Mouse (Mus musculus) heart, adult 11 months (tissue): ENCODE data around the gene Xpa.
"Not testable (repeated sequence)": the region's sequence is repeated elsewhere in the genome, so short reads cannot be mapped to it uniquely, and the experiment has no call there.

Experiments used
- DNase-seq: peaks from one replicate; pipeline ENCODE4 v3.0.0; 2022

Xpa gene

GRCm38 (mm10) chr4:46195781-46196487, at the start of gene Xpa:
Xpa (minus strand) TSS chr4:46196311.
- peak; percentile 100 for DNase-seq

DNA sequence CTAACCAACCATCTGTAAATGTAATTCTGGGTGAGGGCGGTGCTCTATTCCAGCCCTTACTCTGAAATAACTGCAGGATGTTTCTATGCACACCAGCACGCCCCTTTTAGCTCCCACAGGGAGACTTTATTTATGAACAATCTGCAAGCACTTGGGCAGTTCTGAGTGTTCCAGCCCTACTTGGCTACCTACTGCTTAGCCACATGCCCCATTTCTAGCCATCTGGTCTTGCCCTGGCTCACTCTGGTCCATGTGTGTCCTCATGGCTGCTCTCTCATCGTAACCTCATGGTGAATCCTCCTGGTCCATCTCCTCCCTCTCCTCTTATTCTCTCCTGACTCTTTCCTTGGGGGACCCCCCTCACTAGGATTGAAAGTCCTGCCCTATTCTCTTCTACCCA, 39.8 kb upstream of the Xpa start:
- no peak for DNase-seq

DNA sequence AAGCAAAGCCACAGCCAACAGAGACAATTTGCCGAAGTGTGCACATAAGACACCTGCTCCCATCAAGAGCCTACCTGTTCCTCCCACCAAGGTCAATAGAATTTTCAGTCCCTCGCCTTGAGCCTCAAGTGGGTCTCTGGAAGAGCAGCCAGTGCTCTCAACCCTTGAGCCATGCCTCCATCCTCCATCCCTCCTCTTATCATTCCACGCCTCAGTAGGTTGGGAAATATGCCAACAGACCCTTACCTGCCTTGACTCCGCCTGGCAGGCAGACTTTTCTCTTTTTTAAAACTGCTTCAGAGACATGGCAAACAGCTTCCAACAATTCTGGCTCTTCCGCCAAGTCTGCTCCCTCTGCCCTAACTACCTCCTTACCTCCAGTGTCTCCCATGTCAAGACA, 38.6 kb upstream of the Xpa start:
- DNase-seq = no peak

GRCm38 (mm10) chr4:46226972-46227535, 30.9 kb upstream of the Xpa start:
- DNase-seq = peak; percentile 82

DNA sequence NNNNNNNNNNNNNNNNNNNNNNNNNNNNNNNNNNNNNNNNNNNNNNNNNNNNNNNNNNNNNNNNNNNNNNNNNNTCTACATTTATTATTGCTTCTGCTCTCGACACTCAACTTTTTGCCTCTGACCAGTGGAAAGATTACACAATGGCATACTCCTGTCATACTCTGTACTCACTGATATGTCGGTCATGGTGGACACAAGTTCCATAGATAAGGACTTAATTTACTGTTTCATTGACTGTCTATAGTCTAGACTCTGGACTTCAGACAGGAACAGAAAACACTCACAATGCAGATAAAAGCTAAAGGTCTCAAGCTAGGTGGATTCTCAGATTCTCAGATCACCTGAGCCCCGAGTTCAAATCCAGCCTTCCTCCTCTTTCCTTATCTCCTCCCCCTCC, 25.0 kb upstream of the Xpa start:
- peak; percentile 14 for DNase-seq

GRCm38 (mm10) chr4:46202562-46203126, 6.5 kb upstream of the Xpa start:
- DNase-seq = no peak

DNA sequence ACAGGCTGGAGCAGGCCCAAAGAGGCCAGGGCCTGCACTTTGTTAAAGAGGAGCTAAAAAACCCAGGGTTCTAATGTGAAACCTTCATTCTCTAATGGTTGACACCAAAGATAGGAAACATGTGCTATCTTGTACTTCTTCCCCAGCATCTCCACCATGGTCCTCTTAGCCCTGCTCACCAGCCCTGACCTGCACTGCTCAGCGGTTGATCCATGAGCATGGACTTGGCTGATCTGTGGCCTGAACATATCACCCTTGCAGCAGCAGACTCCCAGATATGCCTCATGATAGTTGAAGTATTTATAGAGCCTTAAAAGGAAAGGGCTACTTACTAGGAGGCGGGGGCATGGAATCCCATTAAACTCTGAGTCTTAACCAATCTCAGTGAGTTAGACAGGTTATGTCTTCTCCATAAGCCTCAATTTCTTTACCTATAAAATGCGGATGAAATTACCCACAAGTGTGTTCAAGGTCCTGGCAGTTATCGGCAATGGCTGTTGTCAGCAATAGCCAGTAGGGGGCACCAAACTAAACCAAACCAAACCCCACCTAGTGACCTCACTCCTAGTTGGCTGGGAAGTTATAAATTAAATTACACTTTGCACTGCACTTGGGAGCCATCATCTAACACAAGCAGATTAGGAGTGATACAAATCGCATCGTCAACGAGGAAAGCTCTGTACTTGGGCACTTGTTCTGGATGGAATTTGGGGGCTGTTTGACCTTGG, 5.9 kb upstream of the Xpa start:
- DNase-seq = peak; percentile 94

DNA sequence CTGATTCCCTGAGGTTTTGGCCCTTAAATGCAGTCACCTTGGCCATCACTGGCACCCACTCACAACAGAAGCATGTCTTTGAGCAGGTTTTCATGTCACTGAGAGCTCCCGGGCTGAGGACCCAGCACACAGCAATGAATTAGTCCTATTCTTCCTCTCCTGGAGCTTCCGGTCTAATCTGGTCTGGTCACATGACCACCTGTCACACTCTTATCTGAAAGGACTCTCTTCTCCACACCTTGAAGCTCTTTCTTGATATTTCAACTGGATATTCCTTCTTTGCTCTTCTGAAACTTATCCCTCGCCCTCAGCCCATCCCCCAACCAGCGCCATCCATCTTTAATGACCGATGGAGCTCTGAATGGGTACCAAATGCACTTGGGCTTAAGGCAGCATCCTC, 2.0 kb upstream of the Xpa start:
- no peak for DNase-seq

- no peak for DNase-seq
Observed at GRCm38 (mm10) chr4:46196513-46196912, 402 bp upstream of the Xpa start.

DNA sequence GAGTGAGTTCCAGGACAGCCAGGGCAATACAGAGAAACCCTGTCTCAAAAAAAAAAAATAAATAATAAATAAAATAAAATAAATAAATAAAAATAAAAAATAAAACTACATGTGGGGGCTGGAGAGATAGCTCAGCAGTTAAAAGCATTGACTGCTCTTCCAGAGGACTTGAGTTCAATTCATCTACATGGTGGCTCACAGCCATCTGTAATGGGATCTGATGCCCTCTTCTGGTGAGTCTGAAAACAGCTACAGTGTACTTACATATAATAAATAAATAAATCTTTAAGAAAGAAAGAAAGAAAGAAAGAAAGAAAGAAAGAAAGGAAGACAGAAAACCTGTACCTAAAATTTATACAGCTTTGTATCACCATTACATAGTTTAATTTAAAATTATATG, 4.1 kb downstream of the Xpa start:
- DNase-seq = not testable (repeated sequence)

DNA sequence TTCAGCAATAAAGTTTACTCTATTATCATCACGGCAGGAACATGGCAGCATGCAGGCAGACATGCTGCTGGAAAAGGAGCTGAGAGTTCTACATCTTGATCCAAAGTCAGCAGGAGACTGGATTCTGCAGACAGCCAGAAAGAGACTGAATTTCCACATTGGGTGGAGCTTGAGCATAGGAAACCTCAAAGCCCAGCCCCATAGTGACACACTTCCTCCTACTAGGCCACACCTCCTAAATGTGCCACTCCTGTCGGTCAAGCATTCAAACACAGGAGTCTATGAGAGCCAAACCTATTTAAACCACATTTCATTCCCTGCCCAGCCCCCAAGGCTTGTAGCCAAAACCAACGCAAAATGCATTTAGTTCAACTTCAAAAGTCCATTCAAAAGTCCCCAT, 9.6 kb downstream of the Xpa start:
- no peak for DNase-seq

- DNase-seq = no peak
Observed at GRCm38 (mm10) chr4:46185890-46186289, 10.2 kb downstream of the Xpa start.

- DNase-seq = no peak
Observed at GRCm38 (mm10) chr4:46185423-46185822, 10.7 kb downstream of the Xpa start.

DNA sequence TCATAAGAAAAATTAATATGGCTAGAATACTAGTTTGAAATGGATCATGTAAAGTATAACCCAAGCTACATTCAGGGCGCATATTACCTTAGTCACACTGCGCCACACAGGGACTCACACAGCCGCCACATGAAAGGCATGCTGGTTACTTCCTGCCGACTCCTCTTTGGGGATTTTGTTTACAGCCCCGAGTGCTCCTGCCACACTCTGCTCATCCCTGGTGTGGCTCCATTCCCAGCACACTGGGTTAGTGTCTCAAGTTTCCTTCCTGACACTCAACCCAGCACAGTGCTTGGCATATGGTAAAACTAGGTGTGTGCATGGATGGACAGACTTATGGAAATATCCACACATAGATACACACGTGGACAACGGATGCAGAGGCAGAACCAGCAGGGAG, 13.9 kb downstream of the Xpa start:
- DNase-seq = no peak

GRCm38 (mm10) chr4:46181168-46181567, 14.9 kb downstream of the Xpa start:
- peak; percentile 78 for DNase-seq

- no peak for DNase-seq
Observed at GRCm38 (mm10) chr4:46177496-46177895, 18.6 kb downstream of the Xpa start.

GRCm38 (mm10) chr4:46177018-46177417, 19.1 kb downstream of the Xpa start:
- DNase-seq = no peak

DNA sequence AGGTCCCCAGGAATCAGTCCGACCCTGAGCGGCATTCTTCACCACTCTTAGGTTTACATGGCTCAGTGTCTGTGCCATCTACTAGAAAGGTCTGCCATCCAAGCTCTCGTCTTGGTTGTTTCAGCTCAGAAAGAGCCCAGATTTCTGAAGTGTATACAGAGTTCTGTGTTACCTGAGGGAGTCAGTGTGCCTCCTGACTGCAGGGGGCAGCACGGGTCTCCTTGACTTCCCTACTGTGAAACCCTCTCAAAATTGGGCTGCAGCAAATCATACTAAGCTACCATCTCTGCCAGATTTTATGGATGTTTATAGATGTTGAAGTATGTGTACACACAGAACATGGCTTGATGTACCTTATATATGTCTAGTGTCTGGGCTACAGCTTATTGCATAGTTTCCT, 19.8 kb downstream of the Xpa start:
- DNase-seq = no peak

DNA sequence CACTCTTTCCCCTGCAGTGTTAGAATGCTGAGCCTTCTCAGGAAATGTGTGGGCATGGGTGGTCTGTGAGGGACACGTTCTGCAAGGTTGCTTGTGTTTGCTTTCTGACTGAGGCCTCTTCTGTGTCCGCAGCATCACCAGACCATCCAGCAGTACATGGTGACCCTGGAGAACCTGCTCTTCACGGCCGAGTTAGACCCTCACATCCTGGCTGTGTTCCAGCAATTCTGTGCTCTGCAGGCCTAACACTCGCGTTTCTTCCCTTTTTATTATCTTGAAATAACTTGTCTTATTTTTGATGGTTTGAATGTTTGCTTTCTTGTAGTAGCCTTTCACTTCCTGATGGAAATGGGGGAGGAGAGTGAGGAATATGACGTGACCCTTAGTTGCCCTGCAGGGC, 24.4 kb downstream of the Xpa start:
- peak; percentile 76 for DNase-seq

GRCm38 (mm10) chr4:46165831-46166230, 30.3 kb downstream of the Xpa start:
- no peak for DNase-seq

- no peak for DNase-seq
Observed at GRCm38 (mm10) chr4:46164027-46164426, 32.1 kb downstream of the Xpa start.

- DNase-seq = no peak
Observed at GRCm38 (mm10) chr4:46151903-46152544, 44.1 kb downstream of the Xpa start.

DNA sequence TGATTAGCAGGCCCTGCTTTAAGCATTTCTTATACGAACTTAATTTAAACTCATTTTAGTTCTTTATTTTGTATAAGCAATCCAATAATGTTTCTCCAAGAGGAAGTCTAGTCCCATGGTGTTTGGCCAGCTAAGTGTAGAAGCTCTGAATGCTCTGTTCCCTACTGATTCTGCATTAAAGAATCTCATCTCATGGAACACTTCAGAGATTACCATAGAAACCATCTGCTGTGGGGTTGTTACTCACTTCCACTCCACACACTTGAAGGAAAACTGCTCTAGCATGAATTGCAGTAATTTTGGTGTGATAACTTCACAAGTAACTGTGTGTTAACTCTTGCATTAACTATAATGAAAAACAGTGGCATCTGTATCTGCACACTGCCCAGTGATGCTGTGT, 49.2 kb downstream of the Xpa start:
- DNase-seq = no peak
